Mouse (Mus musculus) lung, embryonic 14.5 days (tissue): Measurements from ENCODE around the gene Kcnc1. TPM values are rescaled to one million over a fixed set of nuclear protein-coding genes. Genes with fewer than 3 reads are reported as not detected.
A peak's percentile ranks its signal among the peaks of the same experiment; 100 is the strongest.

ENCODE experiments used
- ATAC-seq: fragments of 200-750 bp; cut with Nextera tagmentation; 2 replicates; pipeline ENCODE4 v1.8.0; 2017; ENCODE audit warnings: mild to moderate bottlenecking, moderate TSS enrichment, moderate library complexity; ENCODE audit not compliant: insufficient read depth
- DNase-seq: peaks from one replicate; pipeline ENCODE4 v3.0.0-alpha.2; 2015
- H3K27ac ChIP-seq: fragments of 300-500 bp; sonication (generic); 2 replicates; pipeline ENCODE4 v1.5.1; 2014; ENCODE audit warnings: low read depth, mild to moderate bottlenecking, moderate library complexity
- H3K27me3 ChIP-seq: fragments of 300-500 bp; sonication (generic); 2 replicates; pipeline ENCODE4 v1.6.1; 2014; ENCODE audit warnings: low read length, control low read depth; ENCODE audit not compliant: insufficient read depth
- H3K36me3 ChIP-seq: fragments of 300-500 bp; sonication (generic); 2 replicates; pipeline ENCODE4 v1.6.1; 2014; ENCODE audit warnings: control low read depth; ENCODE audit not compliant: insufficient read depth
- H3K4me1 ChIP-seq: fragments of 300-500 bp; sonication (generic); 2 replicates; pipeline ENCODE4 v1.6.1; 2014; ENCODE audit warnings: antibody characterized with exemption, control low read depth; ENCODE audit not compliant: insufficient read depth
- H3K4me2 ChIP-seq: fragments of 300-500 bp; sonication (generic); 2 replicates; pipeline ENCODE4 v1.6.1; 2014; ENCODE audit warnings: mild to moderate bottlenecking
- H3K4me3 ChIP-seq: fragments of 300-500 bp; sonication (generic); 2 replicates; pipeline ENCODE4 v1.5.1; 2014; ENCODE audit warnings: low read depth, low read length
- H3K9ac ChIP-seq: fragments of 300-500 bp; sonication (generic); 2 replicates; pipeline ENCODE4 v1.6.1; 2014
- H3K9me3 ChIP-seq: fragments of 300-500 bp; sonication (generic); 2 replicates; pipeline ENCODE4 v1.6.1; 2016; ENCODE audit warnings: low read depth, low read length, control low read depth
- CTCF ChIP-seq: IDR thresholded peaks from 2 replicates; pipeline ENCODE4 v1.5.1; 2016; ENCODE audit warnings: antibody characterized with exemption, low read depth
- WGBS: fragments of 180-500 bp; shearing (Covaris S2); extraction: QIAGEN DNeasy Blood & Tissue Kit; methylation state at CpG from one replicate; pipeline ENCODE4 v1.1.7; 2014; 5-methylcytosine and 5-hydroxymethylcytosine counted together
- polyA plus RNA-seq: library from polyadenylated mRNA; unstranded; fragments of >200 nt; fragmentation: Nextera tagmentation; extraction: Ambion mirVana; gene quantifications from 2 replicates; pipeline ENCODE4 v1.2.1, GENCODE M21; 2014

Kcnc1 gene
- polyA plus RNA-seq, 1 experiment from 2014 or later = 0.22 TPM

- no peaks in the 10 kb centered on the region for H3K9me3 ChIP-seq
- H3K27ac ChIP-seq = no peak overlapping the region
- TF ChIP-seq CTCF = no peak
- H3K9ac ChIP-seq = no peak overlapping the region
- H3K4me3 ChIP-seq = no peak overlapping the region
- no peaks in the 10 kb centered on the region for H3K4me1 ChIP-seq
- ATAC-seq (no peak), DNase-seq (no peak)
- no peaks in the 10 kb centered on the region for H3K27me3 ChIP-seq
- H3K36me3 ChIP-seq = no peaks in the 10 kb centered on the region
- H3K4me2 ChIP-seq = no peak overlapping the region
Observed at GRCm38 (mm10) chr7:46361776-46362175, 34.5 kb upstream of the Kcnc1 start.

GRCm38 (mm10) chr7:46364154-46364553, 32.1 kb upstream of the Kcnc1 start:
- Histone ChIP-seq H3K9me3 (no peaks in the 10 kb centered on the region), H3K9ac (no peak overlapping the region), H3K27me3 (no peaks in the 10 kb centered on the region), H3K36me3 (no peaks in the 10 kb centered on the region), H3K4me3 (no peak overlapping the region), H3K4me1 (no peaks in the 10 kb centered on the region), H3K4me2 (no peak overlapping the region), H3K27ac (no peak overlapping the region)
- ATAC-seq = no peak
- WGBS = 31% methylated on average over 5 of the region's 5 CpGs
- TF ChIP-seq CTCF = no peak
- DNase-seq = no peak

- Histone ChIP-seq H3K4me3 (no peak overlapping the region), H3K4me1 (no peaks in the 10 kb centered on the region), H3K9me3 (no peaks in the 10 kb centered on the region), H3K36me3 (no peaks in the 10 kb centered on the region), H3K27ac (no peak overlapping the region), H3K4me2 (no peak overlapping the region), H3K9ac (no peak overlapping the region), H3K27me3 (no peaks in the 10 kb centered on the region)
- no peak for TF ChIP-seq CTCF
- 78% methylated on average over 1 of the region's 1 CpGs for WGBS
- ATAC-seq (no peak), DNase-seq (no peak)
Observed at GRCm38 (mm10) chr7:46365810-46366209, 30.5 kb upstream of the Kcnc1 start.

GRCm38 (mm10) chr7:46371104-46371503, 25.2 kb upstream of the Kcnc1 start:
- 65% methylated on average over 4 of the region's 4 CpGs for WGBS
- no peak for TF ChIP-seq CTCF
- H3K36me3 ChIP-seq = no peaks in the 10 kb centered on the region
- no peaks in the 10 kb centered on the region for H3K9me3 ChIP-seq
- no peaks in the 10 kb centered on the region for H3K4me1 ChIP-seq
- no peak overlapping the region for H3K9ac ChIP-seq
- H3K27me3 ChIP-seq = peaks cover 19% of the 10 kb centered on the region
- H3K4me2 ChIP-seq = no peak overlapping the region
- H3K4me3 ChIP-seq = no peak overlapping the region
- no peak for DNase-seq
- H3K27ac ChIP-seq = no peak overlapping the region
- no peak for ATAC-seq

- Histone ChIP-seq H3K4me1 (no peaks in the 10 kb centered on the region), H3K27me3 (peaks cover 59% of the 10 kb centered on the region), H3K9ac (no peak within 1 kb of the TSS), H3K36me3 (no peaks in the 10 kb centered on the region), H3K9me3 (no peaks in the 10 kb centered on the region), H3K27ac (no peak within 1 kb of the TSS), H3K4me3 (peak within 1 kb of the TSS; percentile 12; the same call in 1 of the 2 replicates), H3K4me2 (peak within 1 kb of the TSS; percentile 33)
- DNase-seq (no peak), ATAC-seq (no peak)
- 5% methylated on average over 44 of the region's 44 CpGs for WGBS
- TF ChIP-seq CTCF = no peak
Observed at GRCm38 (mm10) chr7:46376172-46377007, 19.9 kb upstream of the Kcnc1 start, which contains the start of gene Myod1. TSS of gene Myod1 (plus strand) at chr7:46376474.

- under 1% methylated on average over 33 of the region's 33 CpGs for whole genome bisulfite sequencing
- H3K4me2 ChIP-seq = peak overlapping the region; percentile 33
- no peaks in the 10 kb centered on the region for H3K9me3 ChIP-seq
- H3K27me3 ChIP-seq = peaks cover 59% of the 10 kb centered on the region
- no peaks in the 10 kb centered on the region for H3K4me1 ChIP-seq
- H3K36me3 ChIP-seq = no peaks in the 10 kb centered on the region
- TF ChIP-seq CTCF = peak; percentile 64
- no peak overlapping the region for H3K27ac ChIP-seq
- peak overlapping the region; percentile 12; the same call in 1 of the 2 replicates for H3K4me3 ChIP-seq
- DNase-seq (peak; percentile 51), ATAC-seq (no peak)
- no peak overlapping the region for H3K9ac ChIP-seq
Observed at GRCm38 (mm10) chr7:46377008-46377346, 19.3 kb upstream of the Kcnc1 start.

GRCm38 (mm10) chr7:46378123-46378522, 18.2 kb upstream of the Kcnc1 start:
- 2% methylated on average over 22 of the region's 22 CpGs for WGBS
- no peaks in the 10 kb centered on the region for H3K9me3 ChIP-seq
- no peaks in the 10 kb centered on the region for H3K36me3 ChIP-seq
- peak; percentile 45; the same call in 1 of the 2 replicates for TF ChIP-seq CTCF
- H3K4me3 ChIP-seq = no peak overlapping the region
- H3K27me3 ChIP-seq = peaks cover 59% of the 10 kb centered on the region
- no peak overlapping the region for H3K9ac ChIP-seq
- peak; percentile 23 for DNase-seq
- no peak overlapping the region for H3K27ac ChIP-seq
- no peaks in the 10 kb centered on the region for H3K4me1 ChIP-seq
- H3K4me2 ChIP-seq = no peak overlapping the region
- no peak for ATAC-seq
